Mouse (Mus musculus) MEL (cell line): ENCODE results near the gene Tcirg1. TPM values are rescaled to one million over a fixed set of nuclear protein-coding genes. Genes with fewer than 3 reads are reported as not detected.

Experiments used
- DNase-seq: peaks from one replicate; pipeline ENCODE4 v3.0.0; 2011; ENCODE audit warnings: low read depth, low spot score
- H3K27ac ChIP-seq: 2 replicates; pipeline ENCODE4 v1.5.1; 2012; ENCODE audit warnings: low read depth, mild to moderate bottlenecking, control low read depth, low read length, moderate library complexity; ENCODE audit not compliant: control insufficient read depth
- H3K27me3 ChIP-seq, 2 experiments: fragments of 150-350 bp in 1 of 2; sonication (generic) in 1 of 2; 2 replicates each; pipeline ENCODE4 v1.6.1; 2012; ENCODE audit warnings: low read length in 2 of 2, mild to moderate bottlenecking in 2 of 2, improper control_type of control experiment in 1 of 2, moderate library complexity in 1 of 2; ENCODE audit not compliant: insufficient read depth in 2 of 2, control insufficient read depth in 1 of 2
- H3K36me3 ChIP-seq, 2 experiments: 2 replicates each; pipeline ENCODE4 v1.6.1; 2012 to 2014; ENCODE audit warnings: low read length in 2 of 2, improper control_type of control experiment in 1 of 2, inconsistent platforms in 1 of 2, mild to moderate bottlenecking in 1 of 2; ENCODE audit not compliant: insufficient read depth in 2 of 2, control insufficient read depth in 1 of 2
- H3K4me1 ChIP-seq, 2 experiments: fragments of 150-350 bp in 1 of 2; sonication (generic) in 1 of 2; 2 replicates each; pipeline ENCODE4 v1.6.1; 2012; ENCODE audit warnings: low read length in 2 of 2, improper control_type of control experiment in 1 of 2, mild to moderate bottlenecking in 1 of 2; ENCODE audit not compliant: insufficient read depth in 2 of 2, control insufficient read depth in 1 of 2
- H3K4me3 ChIP-seq, 2 experiments: fragments of 150-350 bp in 1 of 2; sonication (generic) in 1 of 2; 2 replicates each; pipeline ENCODE4 v1.5.1; 2012; ENCODE audit warnings: low read depth in 2 of 2, low read length in 2 of 2, mild to moderate bottlenecking in 2 of 2, moderate library complexity in 2 of 2, control low read depth in 1 of 2, improper control_type of control experiment in 1 of 2; ENCODE audit not compliant: control insufficient read depth in 1 of 2, insufficient read depth in 1 of 2
- H3K79me2 ChIP-seq: 2 replicates; pipeline ENCODE4 v1.6.1; 2012; ENCODE audit warnings: mild to moderate bottlenecking, low read length, moderate library complexity; ENCODE audit not compliant: control insufficient read depth, poor library complexity, insufficient read depth
- H3K9ac ChIP-seq: 2 replicates; pipeline ENCODE4 v1.6.1; 2012; ENCODE audit warnings: low read depth, mild to moderate bottlenecking, control low read depth, low read length, moderate library complexity; ENCODE audit not compliant: control insufficient read depth, poor library complexity, severe bottlenecking
- H3K9me3 ChIP-seq: fragments of 150-350 bp; sonication (generic); replicated peaks from 2 replicates; pipeline ENCODE4 v1.6.1; 2012; ENCODE audit warnings: mild to moderate bottlenecking, low read length, improper control_type of control experiment, moderate library complexity; ENCODE audit not compliant: insufficient read depth
- CHD2 ChIP-seq: IDR thresholded peaks from 2 replicates; pipeline ENCODE4 v1.6.1; 2011; ENCODE audit warnings: low read length, improper control_type of control experiment
- E2F4 ChIP-seq: IDR thresholded peaks from 2 replicates; pipeline ENCODE4 v1.6.1; 2011; ENCODE audit warnings: low read depth, low read length, improper control_type of control experiment, borderline replicate concordance
- ELF1 ChIP-seq: IDR thresholded peaks from 2 replicates; pipeline ENCODE4 v1.6.1; 2014; ENCODE audit warnings: low read depth, mild to moderate bottlenecking, inconsistent platforms, low read length, improper control_type of control experiment, moderate library complexity
- ETS1 ChIP-seq: IDR thresholded peaks from 2 replicates; pipeline ENCODE4 v1.6.1; 2012; ENCODE audit warnings: low read depth, mild to moderate bottlenecking, inconsistent platforms, low read length, improper control_type of control experiment, moderate library complexity
- GABPA ChIP-seq: IDR thresholded peaks from 2 replicates; pipeline ENCODE4 v1.6.1; 2012; ENCODE audit warnings: low read depth, mild to moderate bottlenecking, inconsistent platforms, low read length, improper control_type of control experiment, moderate library complexity
- GATA1 ChIP-seq: IDR thresholded peaks from 2 replicates; pipeline ENCODE4 v1.6.1; 2011; ENCODE audit warnings: low read depth, low read length, improper control_type of control experiment
- HCFC1 ChIP-seq: IDR thresholded peaks from 2 replicates; pipeline ENCODE4 v1.6.1; 2012; ENCODE audit warnings: low read depth, mild to moderate bottlenecking, inconsistent platforms, low read length, improper control_type of control experiment, moderate library complexity
- KAT2A ChIP-seq: conservative IDR thresholded peaks from 2 replicates; pipeline ENCODE4 v1.6.1; 2012; ENCODE audit warnings: low read depth, low read length, improper control_type of control experiment, inconsistent platforms
- MAX ChIP-seq: IDR thresholded peaks from 2 replicates; pipeline ENCODE4 v1.6.1; 2011; ENCODE audit warnings: low read length, improper control_type of control experiment
- MEF2A ChIP-seq: IDR thresholded peaks from 2 replicates; pipeline ENCODE4 v1.6.1; 2014; ENCODE audit warnings: low read depth, mild to moderate bottlenecking, inconsistent platforms, low read length, improper control_type of control experiment; ENCODE audit not compliant: poor library complexity, insufficient replicate concordance, severe bottlenecking; ENCODE audit errors: extremely low read depth
- MXI1 ChIP-seq: IDR thresholded peaks from 2 replicates; pipeline ENCODE4 v1.6.1; 2011; ENCODE audit warnings: mild to moderate bottlenecking, low read depth, low read length, improper control_type of control experiment
- MYB ChIP-seq: IDR thresholded peaks from 2 replicates; pipeline ENCODE4 v1.6.1; 2011; ENCODE audit warnings: mild to moderate bottlenecking, low read depth, low read length, improper control_type of control experiment
- NRF1 ChIP-seq: IDR thresholded peaks from 2 replicates; pipeline ENCODE4 v1.6.1; 2014; ENCODE audit warnings: low read depth, mild to moderate bottlenecking, inconsistent platforms, low read length, improper control_type of control experiment, moderate library complexity; ENCODE audit not compliant: poor library complexity, insufficient read depth, severe bottlenecking
- POLR2AphosphoS5 ChIP-seq: IDR thresholded peaks from 2 replicates; pipeline ENCODE4 v1.6.1; 2012; ENCODE audit warnings: low read depth, borderline replicate concordance, mild to moderate bottlenecking, inconsistent platforms, low read length, moderate library complexity, mixed read lengths
- RAD21 ChIP-seq: IDR thresholded peaks from 2 replicates; pipeline ENCODE4 v1.6.1; 2011; ENCODE audit warnings: mild to moderate bottlenecking, low read depth, low read length, improper control_type of control experiment
- RCOR1 ChIP-seq: IDR thresholded peaks from 2 replicates; pipeline ENCODE4 v1.6.1; 2012; ENCODE audit warnings: low read depth, mild to moderate bottlenecking, inconsistent platforms, low read length, improper control_type of control experiment
- SMC3 ChIP-seq: IDR thresholded peaks from 2 replicates; pipeline ENCODE4 v1.6.1; 2011; ENCODE audit warnings: low read depth, low read length, improper control_type of control experiment
- TAL1 ChIP-seq: IDR thresholded peaks from 2 replicates; pipeline ENCODE4 v1.6.1; 2012; ENCODE audit warnings: mild to moderate bottlenecking, inconsistent platforms, low read length, moderate library complexity, mixed read lengths
- TCF12 ChIP-seq: IDR thresholded peaks from 2 replicates; pipeline ENCODE4 v1.6.1; 2014; ENCODE audit warnings: low read depth, mild to moderate bottlenecking, inconsistent platforms, low read length, improper control_type of control experiment, moderate library complexity
- USF1 ChIP-seq: IDR thresholded peaks from 2 replicates; pipeline ENCODE4 v1.6.1; 2014; ENCODE audit warnings: low read depth, mild to moderate bottlenecking, inconsistent platforms, low read length, improper control_type of control experiment, moderate library complexity
- ZMIZ1 ChIP-seq: IDR thresholded peaks from 2 replicates; pipeline ENCODE4 v1.6.1; 2012; ENCODE audit warnings: low read depth, mild to moderate bottlenecking, inconsistent platforms, low read length, improper control_type of control experiment, moderate library complexity
- ZNF384 ChIP-seq: IDR thresholded peaks from 2 replicates; pipeline ENCODE4 v1.6.1; 2012; ENCODE audit warnings: low read depth, mild to moderate bottlenecking, inconsistent platforms, low read length, improper control_type of control experiment
- polyA plus RNA-seq, 2 experiments: library from polyadenylated mRNA; stranded (reverse) in 1 of 2; unstranded in 1 of 2; fragments of >175 nt in 1 of 2; fragments of >200 nt in 1 of 2; gene quantifications; 2 replicates each; pipeline versions ENCODE4 v1.2.1 to v1.2.4; 2012; ENCODE audit warnings: low replicate concordance in 2 of 2, low read depth in 1 of 2; ENCODE audit not compliant: insufficient read length in 2 of 2, insufficient read depth in 1 of 2, missing spikeins in 1 of 2
- total RNA-seq: library from RNA; depleted of rRNA; stranded (reverse); fragments of 300-350 nt; gene quantifications from 2 replicates; pipeline ENCODE4 v1.2.3, GENCODE M21; 2012

The Tcirg1 gene
- total and polyA plus RNA-seq, 3 experiments, result 21.4 to 32.6 TPM; not detected in 1

DNA sequence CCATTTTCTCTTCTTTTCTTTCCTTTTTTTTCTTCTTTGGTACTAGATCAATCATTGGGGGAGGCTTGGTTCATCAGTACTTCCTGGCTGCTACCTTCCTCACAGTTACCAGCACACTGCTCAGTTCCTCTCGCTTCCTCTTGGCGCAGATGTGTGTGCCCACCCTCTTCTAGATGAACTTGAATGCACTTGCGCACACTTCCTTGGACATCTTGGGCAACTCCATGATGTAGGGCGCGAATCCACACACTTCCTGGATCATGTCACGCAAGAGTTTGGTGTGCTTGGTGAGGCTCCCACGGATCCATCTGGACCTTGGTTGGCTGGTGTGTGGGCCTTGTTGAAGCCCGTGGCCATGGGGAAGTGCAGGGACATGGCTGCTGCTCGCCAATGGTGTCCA, 24.8 kb upstream of the Tcirg1 start:
- DNase-seq, result no peak
- TF ChIP-seq MXI1 (no peak), HCFC1 (no peak), POLR2AphosphoS5 (no peak), MEF2A (no peak), ELF1 (no peak), MYB (no peak), SMC3 (no peak), ZMIZ1 (no peak), TAL1 (no peak), GABPA (no peak), TCF12 (no peak), E2F4 (no peak), ETS1 (no peak), MAX (no peak), KAT2A (no peak), CHD2 (no peak), USF1 (no peak), RAD21 (no peak), RCOR1 (no peak)
- no peak overlapping the region for H3K4me3 ChIP-seq
- H3K9me3 ChIP-seq, result no peaks in the 10 kb centered on the region
- H3K9ac ChIP-seq, result no peak overlapping the region
- peaks cover 0 to 2% of the 10 kb centered on the region in 2 experiments; a peak in 2 of 4 replicates for H3K36me3 ChIP-seq
- no peak overlapping the region for H3K27ac ChIP-seq
- H3K79me2 ChIP-seq, result no peaks in the 10 kb centered on the region; the same call in 1 of the 2 replicates
- H3K27me3 ChIP-seq, result no peaks in the 10 kb centered on the region; a peak in 1 of 4 replicates
- peaks cover 0 to 18% of the 10 kb centered on the region in 2 experiments; a peak in 3 of 4 replicates for H3K4me1 ChIP-seq

GRCm38 (mm10) chr19:3930262-3931057, 23.5 kb upstream of the Tcirg1 start:
- no peak for TF ChIP-seq ZNF384
- TF ChIP-seq GATA1, result no peak
- TF ChIP-seq USF1, result peak; percentile 67
- TF ChIP-seq NRF1, result no peak
- no peak for TF ChIP-seq CHD2
- TF ChIP-seq MEF2A, result no peak
- Histone ChIP-seq H3K27me3 (no peaks in the 10 kb centered on the region; a peak in 1 of 4 replicates), H3K9me3 (no peaks in the 10 kb centered on the region), H3K79me2 (no peaks in the 10 kb centered on the region; the same call in 1 of the 2 replicates), H3K4me3 (no peak overlapping the region), H3K4me1 (peaks cover 0 to 12% of the 10 kb centered on the region in 2 experiments; a peak in 2 of 4 replicates), H3K36me3 (peaks cover 0 to 2% of the 10 kb centered on the region in 2 experiments; a peak in 1 of 4 replicates), H3K27ac (no peak overlapping the region), H3K9ac (no peak overlapping the region)
- DNase-seq, result no peak
